Mouse (Mus musculus) heart, postnatal 0 days (tissue): ENCODE measurements around the gene Scel. TPM values are rescaled to one million over a fixed set of nuclear protein-coding genes. Genes with fewer than 3 reads are reported as not detected.

Source experiments
- ATAC-seq: fragments of 200-750 bp; cut with Nextera tagmentation; 2 replicates; pipeline ENCODE4 v1.8.0; 2017; ENCODE audit warnings: low read depth, moderate number of reproducible peaks, moderate library complexity; ENCODE audit not compliant: insufficient read depth
- DNase-seq: peaks from one replicate; pipeline ENCODE4 v3.0.0-alpha.2; 2016; ENCODE audit warnings: low spot score
- H3K27ac ChIP-seq: fragments of 300-500 bp; sonication (generic); 2 replicates; pipeline ENCODE4 v1.5.1; 2014; ENCODE audit warnings: low read depth, mild to moderate bottlenecking
- H3K27me3 ChIP-seq: fragments of 300-500 bp; sonication (generic); 2 replicates; pipeline ENCODE4 v1.6.1; 2014; ENCODE audit warnings: low read length, mixed read lengths; ENCODE audit not compliant: control insufficient read depth, insufficient read depth
- H3K36me3 ChIP-seq: fragments of 300-500 bp; sonication (generic); replicated peaks from 2 replicates; pipeline ENCODE4 v1.6.1; 2014; ENCODE audit warnings: low read length, mixed read lengths; ENCODE audit not compliant: control insufficient read depth, insufficient read depth
- H3K4me1 ChIP-seq: fragments of 300-500 bp; sonication (generic); 2 replicates; pipeline ENCODE4 v1.6.1; 2014; ENCODE audit warnings: antibody characterized with exemption; ENCODE audit not compliant: control insufficient read depth, insufficient read depth
- H3K4me2 ChIP-seq: fragments of 300-500 bp; sonication (generic); 2 replicates; pipeline ENCODE4 v1.6.1; 2014; ENCODE audit warnings: low read depth, mild to moderate bottlenecking, low read length, moderate library complexity
- H3K4me3 ChIP-seq: fragments of 300-500 bp; sonication (generic); 2 replicates; pipeline ENCODE4 v1.5.1; 2014; ENCODE audit warnings: low read depth, low read length
- H3K9ac ChIP-seq: fragments of 300-500 bp; sonication (generic); replicated peaks from 2 replicates; pipeline ENCODE4 v1.6.1; 2014; ENCODE audit warnings: low read depth, low read length, mixed read lengths
- H3K9me3 ChIP-seq: fragments of 300-500 bp; sonication (generic); replicated peaks from 2 replicates; pipeline ENCODE4 v1.6.1; 2016; ENCODE audit warnings: low read length; ENCODE audit not compliant: control insufficient read depth
- CTCF ChIP-seq: IDR thresholded peaks from 2 replicates; pipeline ENCODE4 v1.5.1; 2016; ENCODE audit warnings: antibody characterized with exemption, control low read depth, low read depth
- EP300 ChIP-seq: IDR thresholded peaks from 2 replicates; pipeline ENCODE4 v1.6.1; 2016; ENCODE audit warnings: antibody characterized with exemption, low read depth
- WGBS: fragments of 180-500 bp; shearing (Covaris S2); extraction: QIAGEN DNeasy Blood & Tissue Kit; methylation state at CpG from one replicate; pipeline ENCODE4 v1.1.7; 2014; 5-methylcytosine and 5-hydroxymethylcytosine counted together
- polyA plus RNA-seq: library from polyadenylated mRNA; unstranded; fragments of >200 nt; fragmentation: Nextera tagmentation; extraction: Ambion mirVana; gene quantifications from 2 replicates; pipeline ENCODE4 v1.2.1, GENCODE M21; 2015
- total RNA-seq: library from RNA; depleted of rRNA; stranded (reverse); fragments of >200 nt; gene quantifications from 2 replicates; pipeline ENCODE4 v1.2.3, GENCODE M21; 2014; ENCODE audit warnings: low replicate concordance

Gene Scel
- total and polyA plus RNA-seq, 2 experiments from 2014 or later: 0.14 to 2.7 TPM

GRCm38 (mm10) chr14:103479446-103479845 lies 33.7 kb upstream of the Scel start:
- no peak overlapping the region for H3K4me3 ChIP-seq
- TF ChIP-seq EP300 (no peak), CTCF (peak; percentile 37)
- WGBS: 48% methylated on average over 7 of the region's 7 CpGs

GRCm38 (mm10) chr14:103481514-103481913 lies 31.6 kb upstream of the Scel start:
- no peak overlapping the region for H3K4me3 ChIP-seq
- H3K9ac ChIP-seq: no peak overlapping the region
- H3K4me1 ChIP-seq: no peaks in the 10 kb centered on the region
- H3K4me2 ChIP-seq: no peak overlapping the region
- WGBS: 70% methylated on average over 7 of the region's 7 CpGs
- H3K27ac ChIP-seq: no peak overlapping the region
- DNase-seq (no peak), ATAC-seq (no peak)
- H3K27me3 ChIP-seq: no peaks in the 10 kb centered on the region
- H3K36me3 ChIP-seq: no peaks in the 10 kb centered on the region
- H3K9me3 ChIP-seq: no peaks in the 10 kb centered on the region
- TF ChIP-seq EP300 (no peak), CTCF (no peak)

More at GRCm38 (mm10) chr14:103479446-103479845, 33.7 kb upstream of the Scel start:
- H3K27me3 ChIP-seq: no peaks in the 10 kb centered on the region
- ATAC-seq (no peak), DNase-seq (no peak)
- H3K4me1 ChIP-seq: no peaks in the 10 kb centered on the region
- no peaks in the 10 kb centered on the region for H3K9me3 ChIP-seq
- H3K36me3 ChIP-seq: no peaks in the 10 kb centered on the region
- H3K27ac ChIP-seq: no peak overlapping the region
- no peak overlapping the region for H3K4me2 ChIP-seq
- no peak overlapping the region for H3K9ac ChIP-seq

GRCm38 (mm10) chr14:103485671-103486070 lies 27.5 kb upstream of the Scel start:
- Histone ChIP-seq H3K27ac (no peak overlapping the region), H3K4me1 (no peaks in the 10 kb centered on the region), H3K9ac (no peak overlapping the region), H3K36me3 (no peaks in the 10 kb centered on the region), H3K4me2 (no peak overlapping the region), H3K27me3 (no peaks in the 10 kb centered on the region), H3K9me3 (no peaks in the 10 kb centered on the region), H3K4me3 (no peak overlapping the region)
- DNase-seq (no peak), ATAC-seq (no peak)
- WGBS: 84% methylated on average over 8 of the region's 8 CpGs
- TF ChIP-seq CTCF: no peak
- no peak for TF ChIP-seq EP300

GRCm38 (mm10) chr14:103486974-103487373 lies 26.2 kb upstream of the Scel start:
- TF ChIP-seq CTCF: no peak
- no peak for TF ChIP-seq EP300
- no peak overlapping the region for H3K4me3 ChIP-seq
- ATAC-seq (no peak), DNase-seq (no peak)
- WGBS: 79% methylated on average over 5 of the region's 5 CpGs
- no peak overlapping the region for H3K4me2 ChIP-seq
- H3K36me3 ChIP-seq: no peaks in the 10 kb centered on the region
- no peak overlapping the region for H3K9ac ChIP-seq
- no peaks in the 10 kb centered on the region for H3K9me3 ChIP-seq
- no peaks in the 10 kb centered on the region for H3K4me1 ChIP-seq
- no peak overlapping the region for H3K27ac ChIP-seq
- H3K27me3 ChIP-seq: no peaks in the 10 kb centered on the region

- Histone ChIP-seq H3K4me1 (no peaks in the 10 kb centered on the region), H3K27me3 (no peaks in the 10 kb centered on the region), H3K4me2 (no peak overlapping the region), H3K9me3 (no peaks in the 10 kb centered on the region), H3K27ac (no peak overlapping the region), H3K36me3 (no peaks in the 10 kb centered on the region), H3K4me3 (no peak overlapping the region), H3K9ac (no peak overlapping the region)
- WGBS: 59% methylated on average over 3 of the region's 3 CpGs
- ATAC-seq: no peak
- DNase-seq: peak; percentile 27
- TF ChIP-seq EP300: no peak
- TF ChIP-seq CTCF: peak; percentile 51
Observed at GRCm38 (mm10) chr14:103488659-103489058, 24.5 kb upstream of the Scel start.

GRCm38 (mm10) chr14:103498199-103498598 lies 14.9 kb upstream of the Scel start:
- Histone ChIP-seq H3K4me2 (no peak overlapping the region), H3K9me3 (no peaks in the 10 kb centered on the region), H3K9ac (no peak overlapping the region), H3K27ac (no peak overlapping the region), H3K4me1 (no peaks in the 10 kb centered on the region), H3K27me3 (no peaks in the 10 kb centered on the region), H3K36me3 (no peaks in the 10 kb centered on the region), H3K4me3 (no peak overlapping the region)
- no peak for DNase-seq
- no peak for TF ChIP-seq EP300
- TF ChIP-seq CTCF: no peak
- WGBS: 53% methylated on average over 8 of the region's 8 CpGs
- ATAC-seq: no peak
